Mouse (Mus musculus) inflammation-experienced regulatory T-cells, adult 6 months (primary cell): ENCODE measurements around the gene Litaf. TPM values are rescaled to one million over a fixed set of nuclear protein-coding genes. Genes with fewer than 3 reads are reported as not detected.

Source experiments
- polyA plus RNA-seq, 3 experiments: library from polyadenylated mRNA; unstranded; fragments of 100-300 nt; shearing (Covaris generic); gene quantifications; one replicate each; pipeline ENCODE4 v1.2.1; 2017

Gene Litaf
- polyA plus RNA-seq, 3 experiments from 2014 or later = 29.9 to 99.4 (median 39.3) TPM

Other genes starting within 250 kb of the Litaf start
- 1 to 10 TPM; 1.2 to 1.4 (median 1.2) TPM for gene Rmi2, start 231.1 kb downstream of the Litaf start, polyA plus RNA-seq
- 1 to 10 TPM in 2 of 3 experiments, under 1 TPM in 1; 0.84 to 1.3 (median 1.1) TPM for gene Snn, start 5.2 kb downstream of the Litaf start, polyA plus RNA-seq
- gene Txndc11, start 68.5 kb upstream of the Litaf start, polyA plus RNA-seq = 10 to 100 TPM in 1 of 3 experiments, 1 to 10 TPM in 2; 6.2 to 12.3 (median 9.7) TPM
- gene Zc3h7a, start 110.2 kb upstream of the Litaf start, polyA plus RNA-seq = 100 to 1,000 TPM; 244 to 341 (median 268) TPM
- gene Rsl1d1, start 137.2 kb upstream of the Litaf start, polyA plus RNA-seq = 100 to 1,000 TPM; 169 to 217 (median 194) TPM
- 10 to 100 TPM; 37.7 to 49.5 (median 44.7) TPM for gene Gspt1, start 188.2 kb upstream of the Litaf start, polyA plus RNA-seq
- not detected for gene Tnfrsf17, start 247.7 kb upstream of the Litaf start, polyA plus RNA-seq